Mouse (Mus musculus) regulatory T cell (primary cell): ENCODE measurements around the gene Cdkn2aipnl.

ENCODE experiments used
- in situ Hi-C: fragments of 300-600 bp; cut with MboI, MseI; formaldehyde crosslinking; loops from one replicate; pipeline ENCODE4 v1.15.1; 2025; ENCODE audit warnings: high pct_unique_total_duplicates

Gene Cdkn2aipnl

DNA sequence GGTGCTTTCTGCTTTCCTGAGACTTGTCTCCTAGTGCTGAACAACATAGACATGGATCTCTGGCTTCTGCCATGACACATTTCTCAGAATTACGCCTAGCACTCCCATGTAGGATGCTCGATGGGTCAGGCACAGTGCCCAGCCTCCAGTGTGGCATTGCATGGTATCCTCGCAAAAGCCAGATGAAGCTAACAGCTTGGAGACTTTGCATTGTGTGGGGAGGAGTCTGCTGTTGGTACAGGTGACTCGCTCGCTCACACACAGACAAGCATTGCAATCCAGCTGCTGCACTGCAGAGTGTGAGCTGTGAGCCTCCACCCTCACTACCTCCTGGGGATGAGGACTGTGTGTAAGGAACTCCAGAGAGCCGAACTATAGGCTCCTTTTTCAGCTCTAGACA, 21.3 kb upstream of the Cdkn2aipnl start:
- in situ Hi-C loops: no loop called here

DNA sequence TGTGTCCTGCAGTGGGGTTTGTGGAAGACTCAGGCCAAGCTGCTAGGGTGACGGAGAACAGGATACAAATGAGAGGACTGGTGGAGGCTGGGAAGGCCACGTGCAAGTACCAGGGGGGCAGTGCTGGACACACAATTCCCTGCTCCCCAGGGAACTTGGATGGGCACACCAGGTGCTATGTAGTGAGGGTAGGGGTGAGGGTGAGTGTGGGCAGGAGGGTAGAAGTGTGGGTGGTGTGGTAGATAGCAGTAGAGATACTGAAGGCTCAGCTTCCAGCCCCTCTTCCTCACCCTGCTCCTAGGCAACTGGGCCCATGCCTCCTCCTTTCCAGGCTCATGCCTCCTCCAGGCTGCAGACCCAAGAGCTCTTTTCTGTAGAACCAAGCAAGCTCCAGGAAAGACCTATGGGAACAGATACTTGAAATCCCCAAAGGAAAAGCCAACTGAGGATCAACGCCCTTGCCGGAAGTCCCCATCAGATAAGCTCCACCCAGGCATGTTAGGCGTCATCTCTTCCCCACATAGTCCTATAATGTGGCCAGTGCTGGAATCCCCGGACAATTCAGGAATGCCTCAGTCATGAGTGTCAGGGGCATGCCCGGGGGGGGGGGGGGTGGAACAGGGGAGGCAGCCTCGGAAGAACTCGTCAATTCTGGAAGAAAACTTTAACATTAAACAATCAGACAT, 18.2 kb upstream of the Cdkn2aipnl start:
- in situ Hi-C loops: no loop called here

DNA sequence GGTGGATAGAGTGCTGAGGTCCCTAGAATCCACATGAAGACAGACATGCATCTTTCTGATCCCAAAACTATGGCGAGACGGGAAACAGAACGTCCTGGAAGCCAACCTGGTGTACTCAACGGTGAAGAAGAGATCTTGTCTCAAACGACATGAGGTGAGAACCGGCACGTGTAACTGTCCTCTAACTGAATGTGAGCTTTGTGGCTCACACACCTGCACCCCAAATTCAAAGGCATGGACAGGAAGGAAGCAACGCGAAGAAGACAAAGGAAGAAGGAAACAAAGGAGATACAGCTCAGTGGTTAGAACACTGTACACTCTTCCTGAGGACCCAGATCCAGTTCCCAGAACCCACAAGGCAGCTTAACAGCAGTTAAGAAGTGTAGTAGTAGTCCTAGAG, 17.5 kb upstream of the Cdkn2aipnl start:
- in situ Hi-C loops: no loop called here

DNA sequence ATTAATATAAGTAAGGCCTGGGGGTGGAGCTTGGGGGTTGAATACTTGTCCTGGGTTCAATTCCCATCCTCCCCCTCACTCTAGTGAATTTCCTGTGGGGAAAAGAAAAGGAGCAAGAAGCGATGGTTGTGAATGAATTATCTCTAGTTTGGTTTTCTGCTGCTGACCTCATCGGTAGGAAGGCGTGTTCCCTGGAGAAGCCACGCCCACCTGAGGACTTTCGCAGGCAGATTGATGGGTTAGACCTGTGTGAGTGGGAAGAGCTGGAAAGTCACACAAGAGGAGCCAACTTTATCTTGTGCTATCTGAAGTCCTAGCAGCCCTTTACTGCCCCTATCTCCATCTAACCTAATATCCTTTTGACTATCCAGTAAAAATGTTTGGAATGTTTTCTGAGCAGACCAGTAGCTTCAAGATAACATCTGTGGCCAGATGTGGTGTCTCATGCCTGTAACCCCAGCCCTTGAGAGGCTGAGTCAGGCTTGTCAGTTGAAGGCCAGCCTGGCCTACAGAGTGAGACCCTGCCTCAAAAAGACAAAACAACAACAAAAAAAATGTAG, 15.5 kb upstream of the Cdkn2aipnl start:
- in situ Hi-C loops: no loop called here

DNA sequence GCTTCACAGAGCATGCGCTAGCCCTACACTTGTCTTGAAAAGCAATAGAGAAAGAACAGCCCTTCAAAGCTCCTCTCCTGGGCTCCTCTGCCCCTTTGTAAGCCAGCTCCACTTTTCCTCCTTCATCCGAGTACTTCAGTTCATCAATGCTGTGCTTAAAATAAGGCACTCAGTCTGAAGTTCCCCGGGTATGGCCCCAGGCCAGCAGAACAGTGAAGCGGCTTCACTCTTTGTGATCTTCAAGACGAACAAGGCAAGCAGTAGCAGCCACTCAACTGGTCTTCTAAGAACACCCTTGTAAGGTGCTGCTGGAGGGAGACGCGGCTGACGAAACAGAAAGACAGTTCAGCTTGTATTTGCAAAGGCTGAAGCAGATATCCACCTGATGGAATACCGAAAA, 11.3 kb upstream of the Cdkn2aipnl start:
- in situ Hi-C loops: no loop called here

DNA sequence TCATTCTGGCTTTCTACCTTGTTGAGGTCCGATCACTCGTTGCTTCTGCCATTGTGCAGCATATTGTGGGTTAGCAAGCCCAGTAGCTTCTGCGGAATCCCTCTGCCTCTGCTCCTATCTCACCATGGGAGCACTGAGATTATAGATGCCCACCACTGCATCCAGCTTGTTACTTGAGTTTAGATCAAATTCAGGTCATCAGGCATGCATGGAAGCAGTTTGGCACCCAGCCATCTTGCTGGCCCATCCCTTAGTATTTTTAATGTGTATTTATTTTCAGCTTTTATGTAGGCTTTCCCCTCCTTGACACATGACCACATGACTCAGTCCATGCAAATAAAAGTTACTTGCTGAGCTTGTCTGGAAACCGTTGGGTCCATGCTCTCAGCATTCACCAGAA, 9.7 kb upstream of the Cdkn2aipnl start:
- in situ Hi-C loops: no loop called here

DNA sequence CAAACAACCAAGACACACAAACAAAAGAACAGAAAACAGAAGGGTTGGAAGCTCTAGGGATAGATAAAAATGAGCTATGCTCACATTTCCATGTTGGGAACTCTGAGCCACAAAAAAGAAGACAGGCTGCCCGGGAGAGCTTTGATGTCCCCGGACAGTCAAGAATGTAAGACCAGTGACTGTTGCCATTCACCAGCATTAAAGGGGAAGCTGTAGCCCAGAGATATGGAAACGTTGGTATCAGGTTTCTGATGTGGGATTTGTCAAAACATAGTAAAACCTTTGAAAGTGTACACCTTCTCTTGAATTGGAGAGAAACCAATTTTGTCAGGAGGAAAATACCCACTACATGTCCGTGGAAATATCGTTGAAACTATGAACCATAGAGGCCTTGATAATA, 8.0 kb upstream of the Cdkn2aipnl start:
- in situ Hi-C loops: no loop called here

DNA sequence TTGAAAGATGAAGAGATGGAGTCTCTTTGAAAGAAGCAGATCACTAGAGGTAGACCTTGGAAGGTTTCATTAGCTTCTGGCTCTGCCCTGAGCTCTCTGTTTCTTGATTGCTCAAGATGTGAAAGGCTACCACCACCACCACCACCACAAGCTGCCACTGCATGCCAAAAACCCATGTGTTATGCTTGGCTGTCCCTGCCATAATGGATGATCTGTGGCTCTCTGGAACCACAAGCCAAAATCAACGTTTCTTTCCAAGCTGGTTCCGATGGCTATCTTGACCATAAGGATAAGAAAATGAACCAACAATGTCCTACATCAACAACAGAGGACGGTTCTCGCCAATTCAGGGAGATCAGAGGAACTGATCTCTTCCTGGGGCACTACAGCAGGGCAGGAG, 7.4 kb upstream of the Cdkn2aipnl start:
- in situ Hi-C loops: loop anchor here (5.0 kb wide), 1 partner anchor 38 kb away; no protein-coding TSS in a partner anchor

DNA sequence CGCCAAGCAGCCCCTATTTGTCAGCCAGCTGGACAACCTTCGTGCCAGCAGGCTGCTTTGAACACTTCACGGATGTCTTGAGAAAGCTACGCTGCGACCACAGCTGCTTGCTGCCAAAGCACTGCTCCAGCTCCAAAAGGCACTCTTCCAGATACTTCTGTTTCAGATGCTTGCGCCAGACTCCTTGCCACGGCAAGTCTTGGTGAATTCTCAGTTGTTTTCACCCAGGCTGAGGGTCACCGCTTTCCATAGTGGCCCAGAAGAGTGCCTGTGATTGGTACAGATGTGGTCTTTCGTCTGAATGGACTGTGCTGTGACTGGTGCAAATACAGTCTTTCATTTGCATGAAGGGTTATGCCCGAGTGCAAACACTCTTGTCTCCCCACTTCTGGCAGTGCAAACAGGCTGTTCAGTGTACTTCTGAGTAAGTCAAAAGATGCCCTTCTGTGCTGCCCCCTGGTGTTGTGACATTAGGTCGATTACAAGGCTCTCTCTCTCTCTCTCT, 6.4 kb upstream of the Cdkn2aipnl start:
- in situ Hi-C loops: loop anchor here (5.0 kb wide), 1 partner anchor 39 kb away; no protein-coding TSS in a partner anchor

DNA sequence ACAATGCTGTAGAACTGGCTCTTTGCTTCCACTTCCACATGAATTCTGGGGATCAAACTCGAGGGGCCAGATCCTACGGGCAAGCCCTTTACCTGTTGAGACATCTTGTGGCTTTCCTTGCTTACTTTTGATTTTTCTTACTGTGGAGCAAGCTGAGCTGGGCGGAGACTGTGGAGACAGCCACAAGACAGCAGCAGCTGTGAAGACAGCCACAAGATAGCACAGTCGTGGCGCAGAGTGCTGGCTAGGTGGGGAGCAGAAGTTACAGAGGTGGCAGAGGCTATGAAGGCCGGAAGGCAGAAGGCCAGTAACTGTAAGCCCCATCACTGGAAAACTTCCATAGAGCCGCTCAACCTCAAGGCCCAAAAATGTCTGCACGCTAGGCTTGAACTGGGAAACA, 5.7 kb upstream of the Cdkn2aipnl start:
- in situ Hi-C loops: loop anchor here (5.0 kb wide), 1 partner anchor 39 kb away; no protein-coding TSS in a partner anchor

DNA sequence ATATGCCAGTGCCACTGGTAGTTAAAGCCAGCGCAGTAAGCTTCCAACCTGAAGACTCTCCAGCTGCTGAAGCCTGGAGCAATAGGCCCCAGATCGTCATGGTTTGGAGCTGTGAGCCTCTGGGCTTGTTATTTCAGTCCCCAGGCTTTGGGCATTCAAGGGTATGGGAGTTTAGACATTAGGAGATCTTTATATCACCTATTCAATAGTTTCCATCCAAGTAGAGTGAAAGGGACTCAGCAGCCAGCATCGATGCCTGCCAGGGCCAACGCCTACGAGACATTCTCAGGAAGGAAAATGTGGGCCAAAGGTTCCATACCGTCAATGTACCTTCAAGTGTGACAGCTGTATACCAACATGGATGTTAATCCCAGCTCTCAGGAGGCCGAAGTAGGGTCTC, 5.2 kb upstream of the Cdkn2aipnl start:
- in situ Hi-C loops: loop anchor here (5.0 kb wide), 1 partner anchor 40 kb away; no protein-coding TSS in a partner anchor

DNA sequence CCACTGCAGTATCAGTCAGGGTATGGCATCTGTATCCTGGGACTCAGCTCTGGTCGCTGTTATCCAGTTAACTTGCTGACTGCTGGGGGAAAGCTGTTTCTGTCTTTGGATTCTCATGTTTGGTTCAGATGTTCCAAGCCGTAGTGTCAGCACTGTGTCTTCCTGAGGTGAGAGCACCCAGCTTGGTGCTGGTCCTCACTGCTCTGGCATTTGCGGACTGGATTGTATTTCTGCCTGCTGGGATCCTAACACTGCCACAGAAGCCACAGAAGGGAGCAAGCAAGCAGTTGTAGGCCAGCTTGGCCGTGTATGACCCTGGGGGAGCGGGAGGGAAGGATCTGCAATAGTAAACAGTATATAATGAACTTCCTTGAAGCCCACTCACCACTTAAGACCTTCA, 810 bp upstream of the Cdkn2aipnl start:
- in situ Hi-C loops: loop anchor here (5.0 kb wide), 2 partner anchors 99 to 144 kb away; no protein-coding TSS in a partner anchor

DNA sequence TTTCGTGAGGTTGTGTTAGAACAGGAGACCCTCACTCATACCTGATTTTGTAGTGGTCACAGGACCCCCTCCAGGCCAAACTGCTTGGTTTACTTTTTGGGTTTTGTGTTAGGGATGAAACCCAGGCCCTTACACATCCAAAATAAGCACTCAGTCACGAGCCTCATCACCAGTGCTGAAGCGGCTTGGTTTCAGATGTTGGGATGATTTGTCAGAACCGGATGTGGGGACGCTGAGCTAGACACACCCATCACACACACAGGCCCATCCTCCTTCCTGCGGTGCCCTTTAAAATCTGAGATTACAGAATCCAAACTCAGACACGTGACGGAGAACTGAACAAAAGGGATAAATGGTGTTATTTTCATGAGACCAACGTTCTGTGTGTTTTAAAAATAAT, 1.4 kb downstream of the Cdkn2aipnl start:
- in situ Hi-C loops: loop anchor here (5.0 kb wide), 2 partner anchors 102 to 147 kb away; no protein-coding TSS in a partner anchor

DNA sequence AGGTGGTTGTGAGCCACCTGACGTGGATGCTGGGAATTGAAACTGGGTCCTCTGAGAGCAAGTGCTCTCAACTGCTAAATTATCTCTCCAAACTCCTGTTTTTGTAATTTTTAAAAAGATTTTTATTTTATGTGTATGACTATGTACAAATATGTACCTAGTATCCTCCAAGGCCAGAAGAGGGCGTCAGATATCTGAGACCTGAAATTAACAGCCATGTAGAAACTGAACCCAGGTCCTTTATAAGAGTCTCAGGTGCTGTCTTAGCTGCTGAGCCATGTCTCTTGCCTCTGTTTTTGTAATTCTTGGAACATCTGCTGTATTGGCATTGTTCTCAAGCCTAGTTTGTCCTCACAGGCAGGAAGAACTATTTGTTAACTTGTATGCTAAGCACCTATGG, 2.0 kb downstream of the Cdkn2aipnl start:
- in situ Hi-C loops: loop anchor here (5.0 kb wide), 2 partner anchors 102 to 147 kb away; no protein-coding TSS in a partner anchor

DNA sequence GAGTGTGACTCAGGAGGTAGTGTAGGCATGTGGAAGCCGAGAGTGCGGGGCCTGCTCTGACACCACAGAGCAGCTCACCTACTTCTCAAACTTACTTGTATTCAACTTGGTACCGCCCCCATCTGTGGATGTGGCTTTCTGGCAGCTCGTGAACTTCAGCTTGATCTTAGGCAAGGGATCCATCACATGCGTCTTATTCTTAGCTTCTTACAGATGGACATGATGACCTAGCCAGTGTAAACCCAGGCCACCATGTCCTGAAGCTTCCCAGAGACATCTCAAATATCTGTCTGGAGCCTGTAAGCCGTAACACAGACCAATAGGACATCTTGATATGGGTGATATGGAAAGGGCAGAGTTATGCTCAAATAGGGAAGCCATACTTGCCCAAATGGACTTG, 4.2 kb downstream of the Cdkn2aipnl start:
- in situ Hi-C loops: loop anchor here (10.0 kb wide), 1 partner anchor 257 kb away; no protein-coding TSS in a partner anchor

DNA sequence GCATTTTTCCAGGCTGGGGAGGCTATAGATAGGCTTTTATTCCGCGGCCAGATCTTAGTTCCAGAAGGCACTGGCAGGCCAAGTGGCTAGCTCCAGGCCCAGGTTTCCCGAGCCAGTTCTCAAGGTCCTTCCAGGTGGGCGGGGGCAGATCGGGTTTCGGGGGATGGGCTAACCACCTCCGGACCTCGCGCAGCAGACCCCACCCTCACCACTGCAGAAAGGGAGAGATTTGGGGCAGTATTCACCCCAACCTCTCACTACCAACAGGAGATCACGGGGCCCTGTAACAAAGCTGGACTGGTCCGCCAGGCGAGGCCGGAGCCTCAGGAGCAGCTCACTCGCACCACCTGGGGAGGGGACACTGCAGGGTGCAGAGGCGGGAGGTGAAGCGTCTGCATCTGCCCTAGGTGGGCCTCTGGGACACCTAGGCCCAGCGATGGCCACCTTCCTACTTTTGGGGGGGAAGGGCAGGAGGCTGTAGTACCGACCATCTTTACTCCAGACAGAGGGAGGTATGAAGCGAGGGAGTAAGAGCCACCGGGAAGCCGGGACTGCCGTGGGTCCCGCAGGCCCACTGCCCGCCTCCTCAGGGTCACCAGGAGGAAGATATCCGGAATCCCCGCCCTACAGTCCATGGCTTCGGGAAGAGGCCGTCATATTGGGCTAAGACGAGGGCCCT, 32.3 kb downstream of the Cdkn2aipnl start:
- in situ Hi-C loops: no loop called here

DNA sequence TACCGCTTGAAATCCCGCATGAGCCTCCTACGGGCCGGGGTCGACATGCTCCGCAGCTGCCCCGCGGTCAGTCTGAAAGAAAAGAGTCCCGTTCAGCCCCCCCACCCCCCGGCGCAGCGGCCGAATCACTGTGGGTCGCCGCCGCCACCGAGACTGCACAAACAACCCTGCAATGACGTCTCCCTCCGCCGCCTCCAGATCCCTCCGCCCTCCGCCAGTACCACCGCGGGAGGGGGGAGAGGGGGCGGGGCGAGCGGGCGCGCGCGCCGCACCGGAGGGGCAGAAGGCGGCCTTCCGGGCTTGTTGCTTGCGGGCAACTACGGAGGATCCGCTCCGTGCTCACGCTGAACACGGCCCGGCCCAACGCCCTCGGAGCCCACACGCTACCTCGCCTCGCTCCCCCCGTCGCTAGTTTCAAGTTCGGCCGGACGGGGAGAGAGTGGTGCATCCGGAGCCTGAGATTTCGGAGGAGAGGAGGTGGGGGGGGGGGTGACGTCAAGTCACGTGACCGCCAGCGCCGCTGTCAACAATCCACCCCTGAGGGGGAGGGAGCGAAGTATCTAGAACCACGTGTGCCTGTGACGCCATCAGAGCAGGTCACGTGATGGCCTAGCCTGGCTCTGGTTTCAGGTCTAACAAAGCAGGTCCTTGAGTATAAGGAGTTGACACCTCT, 33.0 kb downstream of the Cdkn2aipnl start, which contains the start of gene Ube2b:
Ube2b (minus strand) TSS at position 473 of the 673 bp plus-strand sequence.
- in situ Hi-C loops: no loop called here

DNA sequence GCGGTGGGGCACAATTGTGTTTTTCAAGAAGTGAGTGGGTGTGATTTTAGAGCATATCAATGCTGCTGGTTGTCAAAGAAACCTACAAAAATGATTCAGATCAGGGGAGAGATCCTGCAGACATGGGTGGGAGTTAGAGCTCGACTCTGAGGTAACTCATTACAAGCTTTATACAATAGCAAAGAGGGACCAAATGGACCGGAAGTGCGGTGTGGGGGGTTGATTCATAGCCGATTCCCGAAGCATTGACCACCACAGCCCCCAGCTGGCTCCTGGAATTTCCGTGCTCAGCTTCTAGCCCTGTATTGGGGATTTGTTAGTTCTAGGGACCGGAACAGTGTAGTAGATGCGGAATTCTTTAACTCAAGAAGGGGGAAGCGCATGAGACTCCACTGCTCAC, 33.9 kb downstream of the Cdkn2aipnl start:
- in situ Hi-C loops: no loop called here

DNA sequence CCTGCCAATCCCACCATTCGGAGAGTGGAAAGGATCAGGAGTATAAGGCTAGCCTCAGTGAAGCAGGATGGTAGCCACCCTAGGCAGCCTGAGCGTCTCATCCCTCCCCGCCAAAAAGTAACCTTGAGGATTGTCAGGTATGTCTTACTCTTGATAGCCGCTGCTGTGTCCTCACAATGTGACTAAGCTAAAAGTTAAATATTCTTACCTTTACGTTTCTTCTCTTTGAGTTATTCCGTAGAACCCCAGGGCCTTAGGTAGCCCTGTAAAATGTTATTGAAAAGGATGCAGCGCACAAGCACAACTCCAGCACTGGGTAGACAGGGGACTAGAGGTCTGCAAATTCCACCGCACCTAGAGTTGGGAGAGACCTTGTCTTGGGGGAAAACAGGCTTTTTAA, 34.4 kb downstream of the Cdkn2aipnl start:
- in situ Hi-C loops: no loop called here

DNA sequence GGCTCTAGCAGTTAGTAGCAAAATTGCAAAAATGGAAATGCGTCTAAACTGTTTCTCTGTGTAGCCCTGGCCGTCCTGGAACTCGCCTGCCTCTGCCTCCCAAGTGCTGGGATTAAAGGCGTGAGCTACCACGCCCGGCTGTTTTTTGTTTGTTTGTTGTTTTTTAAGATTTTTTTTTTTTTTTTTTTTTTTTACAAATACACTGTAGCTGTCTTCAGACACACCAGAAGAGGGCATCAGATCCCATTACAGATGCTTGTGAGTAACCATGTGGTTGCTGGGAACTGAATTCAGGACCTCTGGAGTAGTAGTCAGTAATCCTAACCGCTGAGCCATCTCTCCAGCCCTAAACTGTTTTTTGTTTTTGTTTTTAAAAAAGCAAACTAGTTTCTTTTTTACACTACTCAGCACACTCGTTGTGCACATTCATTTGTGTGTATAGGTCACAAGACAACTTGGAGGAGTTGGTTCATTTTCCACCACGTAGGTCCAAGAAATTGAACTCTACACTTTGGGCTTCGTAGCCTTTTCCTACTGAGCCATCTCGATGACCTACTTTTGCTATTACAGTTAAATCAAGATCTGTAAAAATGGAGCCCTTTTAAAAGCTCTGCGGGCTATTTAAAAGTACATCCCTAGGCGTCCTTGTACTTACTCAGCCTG, 35.5 kb downstream of the Cdkn2aipnl start:
- in situ Hi-C loops: no loop called here

DNA sequence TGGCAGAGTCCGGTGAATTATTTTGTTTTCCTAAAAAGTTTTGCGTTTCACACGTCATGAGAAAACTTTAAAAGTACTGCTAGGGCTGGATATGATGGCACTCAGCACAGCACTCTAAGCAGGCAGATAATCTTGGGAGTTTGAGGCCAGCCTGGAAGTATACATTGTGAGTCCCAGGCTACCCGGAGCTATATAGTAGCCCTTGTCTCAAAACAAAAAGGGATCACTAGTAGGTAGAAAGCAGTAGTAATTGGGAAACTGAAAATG, 36.0 kb downstream of the Cdkn2aipnl start:
- in situ Hi-C loops: no loop called here
